Mouse (Mus musculus) midbrain, embryonic 11.5 days (tissue): ENCODE results near the gene Sesn1. TPM values are rescaled to one million over a fixed set of nuclear protein-coding genes. Genes with fewer than 3 reads are reported as not detected.
"Not testable (repeated sequence)": the region's sequence is repeated elsewhere in the genome, so short reads cannot be mapped to it uniquely, and the experiment has no call there.

Source experiments
- ATAC-seq: fragments of 200-750 bp; cut with Nextera tagmentation; 2 replicates; pipeline ENCODE4 v1.8.0; 2017; ENCODE audit warnings: moderate TSS enrichment, moderate library complexity; ENCODE audit not compliant: low FRiP score
- DNase-seq: peaks from one replicate; pipeline ENCODE4 v3.0.0; 2015; ENCODE audit warnings: low spot score; ENCODE audit errors: missing footprints
- H3K27ac ChIP-seq: fragments of 300-500 bp; sonication (generic); 2 replicates; pipeline ENCODE4 v1.5.1; 2014; ENCODE audit warnings: low read depth, low read length
- H3K27me3 ChIP-seq: fragments of 300-500 bp; sonication (generic); 2 replicates; pipeline ENCODE4 v1.6.1; 2014; ENCODE audit warnings: mild to moderate bottlenecking, low read length, moderate library complexity, mixed read lengths; ENCODE audit not compliant: control insufficient read depth, insufficient read depth
- H3K36me3 ChIP-seq: fragments of 300-500 bp; sonication (generic); 2 replicates; pipeline ENCODE4 v1.6.1; 2014; ENCODE audit warnings: mild to moderate bottlenecking, low read length, moderate library complexity, mixed read lengths; ENCODE audit not compliant: control insufficient read depth, insufficient read depth
- H3K4me1 ChIP-seq: fragments of 300-500 bp; sonication (generic); 2 replicates; pipeline ENCODE4 v1.6.1; 2014; ENCODE audit warnings: low read length; ENCODE audit not compliant: control insufficient read depth, insufficient read depth
- H3K4me2 ChIP-seq: fragments of 300-500 bp; sonication (generic); 2 replicates; pipeline ENCODE4 v1.6.1; 2014; ENCODE audit warnings: mild to moderate bottlenecking, moderate library complexity
- H3K4me3 ChIP-seq: fragments of 300-500 bp; sonication (generic); 2 replicates; pipeline ENCODE4 v1.5.1; 2014; ENCODE audit warnings: low read depth, low read length
- H3K9ac ChIP-seq: fragments of 300-500 bp; sonication (generic); 2 replicates; pipeline ENCODE4 v1.6.1; 2014; ENCODE audit warnings: low read length
- H3K9me3 ChIP-seq: fragments of 300-500 bp; sonication (generic); 2 replicates; pipeline ENCODE4 v1.6.1; 2016; ENCODE audit warnings: low read length; ENCODE audit not compliant: control insufficient read depth
- WGBS: fragments of 180-500 bp; shearing (Covaris S2); extraction: QIAGEN DNeasy Blood & Tissue Kit; methylation state at CpG from one replicate; pipeline ENCODE4 v1.1.7; 2014; 5-methylcytosine and 5-hydroxymethylcytosine counted together
- polyA plus RNA-seq: library from polyadenylated mRNA; unstranded; fragments of >200 nt; fragmentation: Nextera tagmentation; extraction: Ambion mirVana; gene quantifications from 2 replicates; pipeline ENCODE4 v1.2.1, GENCODE M21; 2014

The Sesn1 gene
- polyA plus RNA-seq, 1 experiment from 2014 or later: 22.2 TPM

GRCm38 (mm10) chr10:41934633-41935475, 125.1 kb downstream of the Sesn1 start:
- peaks cover 12% of the 10 kb centered on the region for H3K4me1 ChIP-seq
- WGBS: 16% methylated on average over 21 of the region's 21 CpGs
- peak; percentile 66; the same call in 1 of the 2 replicates for ATAC-seq
- H3K9me3 ChIP-seq: no peaks in the 10 kb centered on the region
- peak overlapping the region; percentile 52 for H3K9ac ChIP-seq
- peak overlapping the region; percentile 6; the same call in 1 of the 2 replicates for H3K27ac ChIP-seq
- no peak overlapping the region for H3K4me3 ChIP-seq
- H3K36me3 ChIP-seq: no peaks in the 10 kb centered on the region
- H3K27me3 ChIP-seq: no peaks in the 10 kb centered on the region
- peak; percentile 93 for DNase-seq
- H3K4me2 ChIP-seq: peak overlapping the region; percentile 30

- ATAC-seq (no peak), DNase-seq (peak; percentile 87)
- no peak overlapping the region for H3K27ac ChIP-seq
- H3K36me3 ChIP-seq: no peaks in the 10 kb centered on the region
- no peak overlapping the region for H3K9ac ChIP-seq
- no peaks in the 10 kb centered on the region for H3K27me3 ChIP-seq
- H3K4me1 ChIP-seq: peaks cover 12% of the 10 kb centered on the region
- H3K9me3 ChIP-seq: no peaks in the 10 kb centered on the region
- no peak overlapping the region for H3K4me3 ChIP-seq
- H3K4me2 ChIP-seq: peak overlapping the region; percentile 30; the same call in 1 of the 2 replicates
These were observed 125.7 kb downstream of the Sesn1 start for GRCm38 (mm10) chr10:41935476-41935829.

DNA sequence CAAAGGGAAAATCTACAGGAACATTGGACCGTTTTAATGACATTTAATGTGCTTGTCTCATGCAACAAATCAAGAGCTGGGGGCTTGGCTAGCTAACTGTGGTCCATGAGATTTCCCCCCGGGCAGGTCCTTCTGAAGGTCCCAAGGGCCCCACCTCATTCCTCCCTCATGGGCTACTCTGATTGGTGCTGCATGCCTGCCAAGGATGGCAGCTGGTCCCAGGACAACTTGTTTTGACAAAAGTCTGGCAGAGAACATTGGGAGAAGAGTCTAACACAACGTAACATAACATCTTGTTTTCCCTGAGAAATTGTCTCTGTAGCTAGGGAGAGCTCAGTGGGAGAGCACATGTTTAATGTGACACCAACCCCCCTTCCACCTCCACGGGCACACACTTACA, 126.4 kb downstream of the Sesn1 start:
- DNase-seq (no peak), ATAC-seq (no peak)
- no peaks in the 10 kb centered on the region for H3K27me3 ChIP-seq
- no peaks in the 10 kb centered on the region for H3K36me3 ChIP-seq
- H3K4me1 ChIP-seq: peaks cover 12% of the 10 kb centered on the region
- H3K4me3 ChIP-seq: no peak overlapping the region
- no peak overlapping the region for H3K27ac ChIP-seq
- WGBS: 79% methylated on average over 4 of the region's 4 CpGs
- no peaks in the 10 kb centered on the region for H3K9me3 ChIP-seq
- H3K9ac ChIP-seq: no peak overlapping the region
- H3K4me2 ChIP-seq: no peak overlapping the region

DNA sequence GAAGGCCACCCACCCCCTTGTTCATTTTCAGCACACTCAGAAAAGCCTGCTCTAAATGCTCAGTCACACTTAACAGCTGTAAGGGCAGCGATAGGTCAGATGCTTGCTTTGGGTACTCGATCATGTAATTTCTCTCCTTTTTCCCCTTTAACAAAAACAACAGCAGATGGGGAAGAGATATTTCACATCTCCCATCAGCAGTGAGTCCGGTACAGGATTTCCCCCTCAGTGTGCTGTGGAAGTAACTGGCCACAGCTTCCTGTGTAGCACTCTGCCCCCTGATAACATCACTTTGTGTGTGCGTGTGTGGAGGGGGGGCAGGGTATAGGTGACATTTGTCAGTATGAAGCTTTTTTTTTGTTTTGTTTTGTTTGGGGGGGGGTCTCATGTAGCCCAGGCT, 127.4 kb downstream of the Sesn1 start:
- Histone ChIP-seq H3K27ac (no peak overlapping the region), H3K27me3 (no peaks in the 10 kb centered on the region), H3K4me1 (peaks cover 12% of the 10 kb centered on the region), H3K4me3 (no peak overlapping the region), H3K9me3 (no peaks in the 10 kb centered on the region), H3K36me3 (no peaks in the 10 kb centered on the region), H3K4me2 (no peak overlapping the region), H3K9ac (no peak overlapping the region)
- DNase-seq (no peak), ATAC-seq (no peak)
- 67% methylated on average over 4 of the region's 4 CpGs for WGBS

- WGBS: 76% methylated on average over 4 of the region's 4 CpGs
- H3K4me1 ChIP-seq: peaks cover 12% of the 10 kb centered on the region
- H3K9ac ChIP-seq: no peak overlapping the region
- no peaks in the 10 kb centered on the region for H3K36me3 ChIP-seq
- no peak overlapping the region for H3K4me3 ChIP-seq
- H3K27me3 ChIP-seq: no peaks in the 10 kb centered on the region
- DNase-seq (no peak), ATAC-seq (no peak)
- no peak overlapping the region for H3K4me2 ChIP-seq
- H3K27ac ChIP-seq: no peak overlapping the region
- H3K9me3 ChIP-seq: no peaks in the 10 kb centered on the region
These were observed 129.4 kb downstream of the Sesn1 start for GRCm38 (mm10) chr10:41939090-41939489.

- H3K36me3 ChIP-seq, H3K4me1 ChIP-seq, H3K9me3 ChIP-seq, H3K4me2 ChIP-seq, H3K27me3 ChIP-seq, H3K4me3 ChIP-seq, H3K27ac ChIP-seq, ATAC-seq, DNase-seq, H3K9ac ChIP-seq: not testable (repeated sequence)
- 91% methylated on average over 5 of the region's 10 CpGs for WGBS
These were observed 142.6 kb downstream of the Sesn1 start for GRCm38 (mm10) chr10:41952354-41952753.

- WGBS: 96% methylated on average over 14 of the region's 14 CpGs
- H3K4me2 ChIP-seq: no peak overlapping the region
- no peaks in the 10 kb centered on the region for H3K9me3 ChIP-seq
- H3K27ac ChIP-seq: no peak overlapping the region
- H3K4me1 ChIP-seq: no peaks in the 10 kb centered on the region
- DNase-seq: no peak
- no peaks in the 10 kb centered on the region for H3K27me3 ChIP-seq
- H3K4me3 ChIP-seq: no peak overlapping the region
- H3K9ac ChIP-seq: no peak overlapping the region
- H3K36me3 ChIP-seq: no peaks in the 10 kb centered on the region
- ATAC-seq: no peak
These were observed 143.3 kb downstream of the Sesn1 start for GRCm38 (mm10) chr10:41952850-41953527.

DNA sequence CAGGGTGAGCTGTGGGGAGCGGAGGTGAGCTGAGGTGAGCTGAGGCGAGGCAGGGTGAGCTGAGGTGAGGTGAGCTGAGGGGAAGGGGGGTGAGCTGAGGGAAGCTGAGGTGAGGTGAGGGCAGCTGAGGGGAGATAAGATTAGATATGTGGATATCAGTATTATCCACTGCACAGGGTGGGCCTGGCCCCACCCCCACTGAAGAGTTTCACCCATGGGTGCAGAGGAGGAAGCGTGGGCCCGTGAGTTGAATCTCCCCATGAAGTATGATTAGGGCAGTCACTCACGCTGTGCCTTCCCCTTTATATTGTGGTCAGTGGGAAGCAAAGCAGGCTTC, 143.8 kb downstream of the Sesn1 start:
- ATAC-seq: no peak
- Histone ChIP-seq H3K4me1 (no peaks in the 10 kb centered on the region), H3K27me3 (no peaks in the 10 kb centered on the region), H3K4me2 (no peak overlapping the region), H3K9me3 (no peaks in the 10 kb centered on the region), H3K4me3 (no peak overlapping the region), H3K27ac (no peak overlapping the region), H3K9ac (no peak overlapping the region), H3K36me3 (no peaks in the 10 kb centered on the region)
- DNase-seq: no peak
- WGBS: 92% methylated on average over 5 of the region's 5 CpGs

- no peak overlapping the region for H3K9ac ChIP-seq
- no peaks in the 10 kb centered on the region for H3K36me3 ChIP-seq
- no peak for DNase-seq
- H3K4me1 ChIP-seq: no peaks in the 10 kb centered on the region
- no peak overlapping the region for H3K4me3 ChIP-seq
- H3K9me3 ChIP-seq: no peaks in the 10 kb centered on the region
- H3K27me3 ChIP-seq: no peaks in the 10 kb centered on the region
- H3K4me2 ChIP-seq: no peak overlapping the region
- H3K27ac ChIP-seq: no peak overlapping the region
- 95% methylated on average over 18 of the region's 18 CpGs for WGBS
- no peak for ATAC-seq
These were observed 147.9 kb downstream of the Sesn1 start for GRCm38 (mm10) chr10:41957421-41958225.
